Mouse (Mus musculus): ENCODE results near the gene Slc6a8.

The Slc6a8 gene

DNA sequence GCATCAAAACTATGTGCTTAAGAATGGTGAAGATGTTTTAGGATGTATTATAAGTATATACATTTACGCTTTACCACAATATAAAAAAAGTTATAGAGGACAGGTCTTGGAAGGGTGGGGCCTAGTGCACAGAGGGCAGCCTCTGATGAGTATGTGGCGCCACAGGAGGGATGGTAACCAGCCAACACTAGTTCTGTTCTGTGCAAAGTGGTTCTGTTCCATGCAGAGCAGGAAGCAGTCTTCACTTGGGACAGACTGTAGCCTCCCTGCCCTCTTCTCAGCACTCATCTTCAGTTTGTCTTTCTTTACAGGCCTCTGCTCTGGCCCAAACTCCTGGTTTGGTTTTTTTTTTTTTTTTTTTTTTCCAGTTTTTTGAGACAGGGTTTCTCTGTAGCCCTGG, 11.2 kb downstream of the Slc6a8 start:
- no peak for DNase-seq (ENCODE audit: low read depth in 2 of 2, low spot score in 2 of 2)

DNA sequence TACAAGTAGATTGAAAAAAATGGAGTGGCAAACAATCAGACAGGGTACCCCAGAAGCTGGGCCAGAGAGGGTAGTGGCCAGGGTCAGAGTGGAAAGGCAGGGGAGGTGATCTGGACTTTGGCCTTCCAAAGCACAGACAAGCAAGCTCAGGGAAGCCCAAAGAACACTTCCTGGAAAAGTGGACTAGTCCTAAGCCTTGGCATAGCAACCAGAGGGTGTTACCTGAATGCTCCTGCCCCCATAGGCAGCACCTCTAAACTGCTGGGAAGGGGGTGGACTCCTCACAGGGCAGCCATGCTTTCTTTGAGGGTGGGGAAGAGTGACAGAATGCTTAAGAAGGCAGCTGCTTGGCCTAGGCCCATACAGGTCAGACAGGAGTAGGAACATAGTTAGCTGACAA, 12.0 kb downstream of the Slc6a8 start:
- no peak for DNase-seq (ENCODE audit: low read depth in 2 of 2, low spot score in 2 of 2)

DNA sequence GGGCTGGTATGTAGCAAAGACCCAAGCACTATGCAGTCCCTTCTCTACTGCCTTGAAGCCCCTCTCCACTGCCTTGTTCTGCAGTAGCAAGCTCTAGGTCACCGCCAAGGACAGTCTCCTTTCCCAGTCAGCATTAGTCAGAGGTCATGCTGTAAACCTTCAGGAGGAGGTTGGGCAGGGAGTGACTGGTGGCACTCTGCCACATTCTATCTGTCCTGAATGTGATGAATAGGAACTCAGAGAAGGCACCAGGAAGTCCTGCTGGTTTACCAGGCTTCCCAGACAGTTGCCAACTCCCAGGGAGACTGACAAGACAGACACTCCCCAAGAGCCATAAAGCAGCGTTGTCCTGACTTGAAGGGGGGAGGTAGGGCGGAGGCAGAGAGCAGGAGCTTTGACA, 12.7 kb downstream of the Slc6a8 start:
- no peak for DNase-seq (ENCODE audit: low read depth in 2 of 2, low spot score in 2 of 2)

DNA sequence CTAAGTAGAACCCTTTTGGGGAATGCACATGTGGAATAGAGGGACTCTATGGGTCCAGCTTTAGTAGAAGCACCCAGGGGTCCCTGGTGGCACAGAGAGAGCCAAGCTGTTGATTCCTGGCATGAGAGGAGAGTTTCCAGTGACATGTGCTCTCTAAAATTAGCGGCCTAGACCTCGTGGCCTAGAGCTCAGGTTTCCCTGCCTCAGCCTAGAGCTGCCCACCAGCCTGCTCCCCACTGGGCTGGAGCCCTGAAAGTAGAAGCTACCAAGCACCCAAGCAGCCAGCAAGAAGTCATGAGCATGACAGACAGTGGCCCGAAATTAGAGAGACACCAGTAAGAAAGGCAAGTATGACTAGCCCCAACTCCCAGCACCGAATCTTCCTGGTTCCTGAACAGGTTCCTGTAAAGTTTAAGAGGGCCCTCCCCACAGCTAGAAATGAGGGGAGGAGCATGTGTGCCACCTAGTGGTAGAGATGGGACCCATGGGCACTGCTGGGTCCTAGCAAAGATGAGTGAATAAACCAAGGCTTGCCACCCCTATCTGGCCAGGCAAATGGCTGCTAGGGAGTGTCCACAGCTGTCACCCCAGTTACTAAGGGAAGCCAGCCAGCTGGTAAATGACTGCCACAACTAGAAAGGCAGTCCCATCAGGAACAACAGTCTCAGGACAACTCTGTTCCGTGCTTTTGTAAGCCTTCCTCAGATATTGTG, 18.1 kb downstream of the Slc6a8 start:
- peak; percentile 15 to 32 for DNase-seq (ENCODE audit: low read depth in 2 of 2, low spot score in 2 of 2)

DNA sequence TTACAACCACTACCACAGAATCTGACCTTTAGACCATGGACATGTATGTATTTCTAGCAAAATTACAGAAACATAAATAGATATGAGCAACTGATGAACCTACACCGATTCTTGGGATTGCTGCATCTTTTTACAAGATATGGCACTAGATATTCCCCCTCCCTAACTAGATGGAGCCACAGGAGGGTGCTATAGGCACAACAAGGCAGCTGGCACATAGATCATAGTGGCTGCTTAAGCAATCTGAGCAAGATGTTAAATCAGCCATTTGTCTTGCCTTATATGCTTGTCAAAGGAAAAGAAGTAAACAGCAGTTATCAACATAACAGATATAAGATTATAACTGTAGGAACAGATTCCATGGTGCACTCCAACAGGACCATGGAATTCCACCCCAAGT, 27.5 kb downstream of the Slc6a8 start:
- no peak for DNase-seq (ENCODE audit: low read depth in 2 of 2, low spot score in 2 of 2)

DNA sequence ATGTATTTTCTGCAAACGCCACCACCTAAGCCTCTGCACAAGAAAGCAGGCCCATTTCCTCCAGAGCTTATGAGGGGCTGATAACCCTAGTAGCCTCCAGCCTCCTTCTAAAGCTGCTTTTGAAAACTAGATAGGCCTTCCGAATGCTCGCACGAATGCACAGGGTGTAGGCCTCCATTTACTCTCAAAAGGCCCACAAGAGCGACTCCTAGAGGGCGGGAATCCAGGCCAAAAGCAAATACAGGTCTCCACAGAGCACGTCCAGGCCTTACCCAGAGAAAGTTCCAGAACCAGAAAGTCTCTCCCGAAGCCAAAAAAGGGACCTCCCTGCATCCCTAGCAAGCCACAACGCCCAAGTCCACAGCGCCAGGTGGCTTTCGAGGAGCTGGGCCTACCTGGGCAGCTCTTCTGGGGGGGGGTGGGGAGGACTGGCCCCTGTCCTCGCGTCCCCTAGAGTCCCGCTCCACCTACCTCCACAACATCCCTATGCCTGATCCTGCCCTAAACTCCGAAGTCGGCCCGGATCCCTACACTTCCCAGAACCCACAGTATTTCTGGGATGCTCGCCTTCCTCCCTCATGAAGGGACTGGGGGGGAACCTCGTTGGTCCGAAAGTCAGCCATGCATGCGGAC, 42.6 kb downstream of the Slc6a8 start:
- peak; percentile 7 to 28 for DNase-seq (ENCODE audit: low read depth in 2 of 2, low spot score in 2 of 2)

DNA sequence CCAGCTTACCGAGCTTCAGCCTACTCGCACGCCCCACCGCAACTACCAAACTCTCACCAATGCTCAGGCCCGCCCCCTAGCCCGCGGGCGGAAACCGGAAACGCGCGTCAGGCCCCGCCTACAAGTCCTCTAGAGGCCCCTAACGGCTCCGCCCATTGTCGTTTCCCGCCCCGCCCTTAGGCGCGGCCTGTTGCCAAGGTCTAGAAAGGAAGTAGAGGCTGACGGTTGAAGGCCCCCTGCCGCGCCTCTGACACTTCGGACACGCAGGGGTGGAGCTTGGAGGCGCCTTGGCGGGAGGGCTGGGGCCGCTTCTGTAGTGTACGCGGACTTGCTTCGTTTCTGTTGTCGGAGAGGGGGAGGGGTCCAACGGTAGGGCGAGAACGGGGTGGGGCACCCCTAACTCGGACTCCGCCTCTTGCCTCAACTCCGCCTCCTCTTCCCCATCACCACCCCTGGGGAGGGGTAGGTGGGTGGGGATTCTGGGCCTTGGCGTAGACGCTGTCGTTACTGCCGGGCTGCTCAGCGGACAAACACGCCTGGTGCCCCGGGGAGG, 43.2 kb downstream of the Slc6a8 start, which contains the start of the genes Bcap31 and Abcd1:
Gene Bcap31, minus strand, starts transcription at position 67 of the 553 bp plus-strand sequence.
Gene Abcd1, plus strand, starts transcription at position 489 of the 553 bp plus-strand sequence.
- peak; percentile 93 to 94 for DNase-seq (ENCODE audit: low read depth in 2 of 2, low spot score in 2 of 2)

DNA sequence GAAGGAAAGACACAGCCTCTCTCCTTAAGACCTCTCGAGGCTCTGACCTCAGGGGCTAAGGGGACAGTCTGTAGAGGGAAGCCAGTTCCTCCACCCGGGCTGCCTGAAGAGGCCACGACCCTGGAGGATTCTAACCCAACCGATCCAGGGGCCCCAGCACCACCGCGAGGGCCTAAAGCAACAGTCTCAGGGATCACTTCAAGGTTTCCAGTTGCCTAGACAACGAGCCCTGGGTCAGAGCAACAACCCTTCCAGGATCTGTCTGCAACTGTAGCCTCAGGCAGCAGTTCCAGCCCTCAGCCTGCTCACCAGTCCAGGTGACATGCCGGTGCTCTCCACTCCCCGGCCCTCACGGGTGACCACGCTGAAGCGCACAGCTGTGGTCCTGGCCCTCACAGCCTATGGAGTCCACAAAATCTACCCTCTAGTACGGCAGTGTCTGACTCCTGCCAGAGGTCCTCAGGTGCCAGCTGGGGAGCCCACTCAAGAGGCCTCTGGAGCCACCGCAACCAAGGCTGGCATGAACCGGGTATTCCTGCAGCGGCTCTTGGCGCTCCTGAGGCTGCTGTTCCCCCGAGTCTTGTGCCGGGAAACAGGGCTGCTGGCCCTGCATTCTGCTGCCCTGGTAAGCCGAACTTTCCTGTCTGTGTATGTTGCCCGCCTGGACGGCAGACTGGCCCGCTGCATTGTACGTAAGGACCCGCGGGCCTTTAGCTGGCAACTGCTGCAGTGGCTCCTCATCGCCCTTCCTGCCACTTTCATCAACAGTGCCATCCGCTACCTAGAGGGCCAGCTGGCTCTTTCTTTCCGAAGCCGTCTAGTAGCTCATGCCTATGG, 44.0 kb downstream of the Slc6a8 start:
- DNase-seq (ENCODE audit: low read depth in 2 of 2, low spot score in 2 of 2) = peak in 1 of 2 experiments; percentile 0

DNA sequence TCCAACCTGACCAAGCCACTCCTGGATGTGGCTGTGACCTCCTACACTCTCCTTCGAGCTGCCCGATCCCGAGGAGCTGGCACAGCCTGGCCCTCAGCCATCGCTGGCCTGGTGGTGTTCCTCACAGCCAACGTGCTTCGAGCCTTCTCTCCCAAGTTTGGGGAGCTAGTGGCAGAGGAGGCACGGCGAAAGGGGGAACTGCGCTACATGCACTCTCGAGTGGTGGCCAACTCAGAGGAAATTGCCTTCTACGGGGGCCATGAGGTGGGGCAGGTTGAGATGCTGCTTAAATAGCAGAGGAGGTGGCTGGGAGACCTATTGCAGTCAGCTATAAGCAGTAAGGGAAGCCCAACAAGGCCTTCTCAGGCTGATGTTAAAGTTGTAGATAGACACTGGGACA, 44.7 kb downstream of the Slc6a8 start:
- peak in 1 of 2 experiments; percentile 4 for DNase-seq (ENCODE audit: low read depth in 2 of 2, low spot score in 2 of 2)

DNA sequence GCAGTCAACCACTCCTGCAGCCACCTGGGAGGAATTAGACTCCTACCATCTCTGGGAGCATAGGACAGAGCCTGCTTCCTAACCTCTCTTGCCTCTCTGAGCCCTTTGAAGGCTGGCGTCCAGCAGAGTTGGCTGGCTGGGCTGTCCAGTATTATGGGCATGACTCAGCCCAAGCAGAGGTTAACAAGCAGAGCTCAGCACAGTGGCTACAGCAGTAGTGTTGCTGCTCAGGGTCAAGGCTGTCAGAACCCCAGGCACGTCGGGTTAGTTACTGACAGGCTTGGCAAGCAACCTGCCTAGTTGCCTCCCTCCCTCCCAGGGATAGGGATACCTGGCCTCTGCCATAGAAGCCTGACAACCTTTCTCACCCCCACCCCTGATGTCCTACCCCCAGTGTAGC, 45.3 kb downstream of the Slc6a8 start:
- DNase-seq (ENCODE audit: low read depth in 2 of 2, low spot score in 2 of 2) = no peak

DNA sequence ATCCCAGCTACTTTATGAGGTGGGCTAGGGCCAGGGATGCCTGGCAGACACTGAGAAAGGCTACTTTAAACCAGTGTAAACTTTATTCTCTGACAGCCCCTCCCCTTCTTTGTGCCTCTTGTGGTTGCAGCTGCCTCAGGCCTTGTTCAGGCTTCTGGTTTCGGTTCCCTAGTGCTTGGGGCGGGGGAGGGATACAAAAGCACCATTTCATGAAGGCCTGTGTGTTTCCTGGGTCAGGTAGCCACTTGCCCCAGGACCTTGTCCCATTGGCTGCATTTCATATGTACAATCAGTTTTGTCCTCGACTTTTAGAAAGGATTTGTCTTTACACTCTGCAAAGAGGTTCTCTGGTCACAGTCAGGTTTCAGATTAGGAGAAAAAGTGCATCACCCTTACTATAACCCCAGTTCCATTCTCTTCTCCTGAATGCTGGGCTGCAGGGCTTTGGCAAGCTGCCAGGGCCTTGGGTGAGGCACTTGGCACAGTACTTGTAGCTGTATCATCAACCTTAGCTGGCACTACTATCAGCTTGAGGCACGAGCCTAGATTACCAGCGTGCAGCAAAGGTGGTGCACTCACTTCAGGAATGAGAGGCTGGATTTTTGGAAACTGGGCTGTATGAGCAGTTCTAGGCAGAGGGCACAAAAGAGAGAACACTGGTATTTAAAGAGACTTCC, 45.9 kb downstream of the Slc6a8 start:
- peak in 1 of 2 experiments; percentile 0 for DNase-seq (ENCODE audit: low read depth in 2 of 2, low spot score in 2 of 2)

DNA sequence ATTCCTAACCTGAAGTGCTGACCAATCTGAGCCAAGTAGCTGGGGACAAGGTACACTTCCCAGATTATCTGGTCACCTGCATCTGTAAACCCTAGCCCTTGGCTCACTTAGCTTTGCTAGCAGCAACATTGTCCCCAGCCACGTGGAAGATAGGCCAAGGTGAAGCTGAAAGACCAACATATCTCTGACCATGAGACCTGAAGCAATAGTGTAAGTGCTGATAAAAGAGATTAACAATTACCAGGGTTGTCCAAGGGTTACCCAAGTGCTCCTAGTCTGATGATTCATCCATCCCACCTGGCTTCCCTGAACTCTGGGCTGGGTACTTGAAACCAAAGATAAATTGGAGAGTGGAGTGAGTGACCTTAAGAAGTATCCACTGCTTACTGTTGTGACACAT, 58.0 kb downstream of the Slc6a8 start:
- DNase-seq (ENCODE audit: low read depth in 2 of 2, low spot score in 2 of 2) = no peak

Data from CD8-positive naive resting alpha-beta T cell, adult 2 months (primary cell).